Mouse (Mus musculus): ENCODE results near the gene Lancl1. TPM values are rescaled to one million over a fixed set of nuclear protein-coding genes. Genes with fewer than 3 reads are reported as not detected.
A peak's percentile ranks its signal among the peaks of the same experiment; 100 is the strongest.

The Lancl1 gene
- total RNA-seq (2021): 100 to 1,000 TPM; 136 to 145 TPM
- long read RNA-seq, full-length matches to known transcripts: 60 of 102 reads
- long read RNA-seq, partial matches to known transcripts: 22 of 102 reads
- long read RNA-seq, other reads (novel, unspliced or antisense): 20 of 102 reads

DNA sequence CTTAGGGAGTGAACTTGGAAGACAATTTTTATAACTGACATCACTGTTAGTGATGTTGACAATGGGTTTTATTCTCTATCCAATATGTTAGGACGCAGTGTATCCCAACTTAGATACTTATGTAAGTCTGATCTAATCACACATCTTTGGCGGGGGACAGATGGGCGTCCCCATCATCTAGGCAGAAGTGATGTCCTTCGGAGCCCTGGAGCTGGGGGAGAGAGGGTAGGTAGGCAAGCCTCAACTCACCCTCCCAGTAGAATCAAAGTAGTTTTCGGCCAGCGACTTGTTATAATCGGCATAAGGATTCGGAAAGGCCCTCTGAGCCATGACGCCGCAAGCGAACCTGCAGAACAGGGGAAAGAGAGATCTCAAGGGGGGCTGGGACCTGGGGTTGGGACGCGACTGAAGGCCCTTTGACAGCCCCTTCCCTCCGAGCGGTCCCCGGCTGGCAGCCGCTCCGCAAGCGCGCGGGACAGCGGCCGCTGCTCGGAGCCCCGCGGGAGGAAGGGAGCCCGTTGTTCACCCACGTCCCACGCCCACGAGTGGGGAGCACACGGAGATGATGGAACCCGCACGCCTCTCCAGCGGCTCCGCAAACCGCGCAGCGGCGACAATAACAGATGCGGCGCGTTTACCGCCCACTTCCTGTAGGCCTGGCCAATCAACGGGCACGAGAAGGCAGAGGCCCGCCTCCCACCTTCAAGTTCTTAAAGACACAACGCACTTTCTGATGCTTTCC is at the start of gene Lancl1:
Gene Lancl1, minus strand, starts transcription at position 627 of the 742 bp plus-strand sequence.
- DNase-seq (ENCODE audit: low spot score in 2 of 2): peak; percentile 87 to 91

DNA sequence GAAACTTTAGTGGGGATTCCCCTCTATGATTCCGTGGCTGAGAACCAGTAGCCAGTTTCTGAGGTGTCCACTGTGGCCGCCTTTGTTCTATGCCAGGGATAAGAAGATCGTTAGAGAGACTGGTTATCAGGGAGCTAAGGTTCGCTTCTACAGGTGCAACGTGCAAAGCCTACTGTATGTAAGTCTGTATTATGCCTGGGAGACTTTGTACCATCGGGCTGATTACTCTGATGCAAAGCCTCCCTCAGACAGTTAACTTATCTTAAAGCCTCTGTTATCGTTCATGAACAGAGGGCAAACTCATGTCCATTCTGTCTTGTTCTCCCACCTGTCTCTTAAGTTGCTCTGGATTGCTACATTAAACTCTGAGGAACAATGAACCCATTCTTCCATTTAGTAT is 40.5 kb upstream of the Lancl1 start:
- no peak for DNase-seq (ENCODE audit: low spot score in 2 of 2)

DNA sequence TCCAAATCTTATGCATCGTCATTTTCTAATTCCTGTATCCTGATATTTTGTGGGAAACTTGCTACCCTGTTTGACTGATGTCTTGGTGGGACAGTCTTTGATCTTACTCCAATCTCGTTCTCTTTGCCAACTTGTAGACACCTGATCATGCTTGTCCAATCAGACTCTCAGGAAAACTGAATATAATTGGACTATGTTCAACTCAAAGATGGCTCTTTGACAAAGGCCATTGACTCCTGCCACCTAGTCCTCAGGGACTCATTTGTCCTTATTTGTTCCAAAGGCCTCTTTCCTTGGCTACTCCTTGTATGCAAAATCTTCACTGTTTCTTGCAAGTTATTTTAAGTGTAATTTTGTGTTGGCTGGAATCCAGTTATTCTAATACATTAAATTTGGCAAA is 40.0 kb upstream of the Lancl1 start:
- no peak for DNase-seq (ENCODE audit: low spot score in 2 of 2)

DNA sequence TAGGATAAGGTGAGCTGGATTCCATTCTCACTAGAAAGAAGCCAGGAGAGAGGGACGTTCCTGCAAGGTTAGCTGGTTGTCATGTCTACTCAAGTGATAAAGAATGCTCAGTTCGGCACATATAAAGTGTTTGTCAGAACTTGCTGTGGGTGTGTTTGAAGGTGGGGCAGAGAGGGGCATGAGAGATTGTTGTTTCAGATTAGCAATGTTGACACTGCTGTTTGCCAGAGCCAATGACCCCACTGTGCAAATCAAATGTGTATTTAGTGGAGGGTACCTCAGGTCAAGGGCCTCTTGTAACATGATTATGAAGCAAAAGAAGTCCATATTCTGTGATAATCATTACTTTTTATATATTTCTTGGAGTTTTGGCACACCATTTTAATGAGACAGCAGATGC is 39.1 kb upstream of the Lancl1 start:
- no peak for DNase-seq (ENCODE audit: low spot score in 2 of 2)

- DNase-seq (ENCODE audit: low spot score in 2 of 2): no peak
Measured at GRCm38 (mm10) chr1:67067561-67067960, 28.9 kb upstream of the Lancl1 start.

DNA sequence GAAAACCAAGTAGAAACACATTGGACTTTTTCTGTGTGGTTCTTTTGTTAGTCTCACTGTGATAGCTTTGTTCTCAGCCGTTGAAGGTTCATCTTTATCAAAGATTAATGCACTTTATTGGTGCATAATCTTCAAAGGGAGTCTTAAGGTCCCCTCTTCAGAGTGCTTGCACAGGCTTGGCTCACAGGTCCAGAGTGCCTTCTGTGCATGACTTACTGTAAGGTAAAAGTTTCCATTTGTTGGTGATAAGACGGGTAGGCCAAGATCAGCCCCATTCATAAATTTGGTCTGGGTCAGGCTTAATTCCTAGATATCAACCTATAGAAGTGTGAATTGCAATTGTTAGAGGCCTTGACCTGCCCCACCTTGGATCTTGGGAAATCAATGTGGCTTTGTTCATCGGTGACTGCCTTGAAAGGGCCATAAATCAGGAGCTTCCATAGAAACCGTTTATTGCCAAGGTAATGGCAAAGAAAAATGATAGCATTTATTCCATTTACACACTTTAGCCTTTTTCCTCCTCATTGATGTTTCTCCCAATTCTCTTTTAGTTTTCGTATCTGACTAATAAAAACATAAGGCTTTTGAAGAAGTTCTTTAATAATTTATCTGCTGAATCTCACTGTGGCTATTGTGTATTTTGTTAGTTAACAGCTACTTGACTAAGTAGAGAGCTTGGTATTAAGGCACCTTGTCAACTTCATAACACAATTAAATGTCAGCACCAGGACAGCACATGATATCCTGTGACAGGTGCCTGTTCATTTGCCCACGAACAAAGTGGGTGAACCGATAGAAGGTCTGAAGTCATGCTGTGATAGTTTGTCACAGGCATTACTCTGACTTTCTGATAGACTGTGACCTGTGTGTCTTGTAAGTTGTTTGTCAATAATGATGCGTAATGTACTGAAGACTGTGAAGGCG is 26.9 kb upstream of the Lancl1 start:
- no peak for DNase-seq (ENCODE audit: low spot score in 2 of 2)

GRCm38 (mm10) chr1:67061456-67062085 is 22.9 kb upstream of the Lancl1 start:
- peak; percentile 73 to 78 for DNase-seq (ENCODE audit: low spot score in 2 of 2)

GRCm38 (mm10) chr1:67055816-67056215 is 17.1 kb upstream of the Lancl1 start:
- DNase-seq (ENCODE audit: low spot score in 2 of 2): no peak

DNA sequence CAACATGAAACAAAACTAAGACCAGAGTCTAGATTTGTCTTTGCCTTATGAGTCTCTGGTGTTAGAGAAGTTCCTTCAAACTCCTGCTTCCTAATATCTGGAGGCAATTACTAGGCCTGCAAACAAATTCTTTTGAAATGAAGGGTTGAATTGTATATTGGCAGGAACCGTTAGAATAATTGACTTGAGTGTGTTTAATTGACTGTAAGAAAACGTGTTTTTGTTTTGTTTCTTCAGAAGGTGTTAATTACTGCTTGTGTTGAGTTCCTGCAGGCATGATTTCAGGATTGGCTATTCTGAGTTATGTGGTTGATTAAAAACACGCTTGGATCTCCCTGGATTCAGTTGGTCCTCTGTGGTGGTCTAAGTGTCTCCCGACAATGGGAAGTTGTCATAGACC is 14.0 kb upstream of the Lancl1 start:
- no peak for DNase-seq (ENCODE audit: low spot score in 2 of 2)

- DNase-seq (ENCODE audit: low spot score in 2 of 2): no peak
Measured at GRCm38 (mm10) chr1:67049600-67049999, 10.9 kb upstream of the Lancl1 start.

GRCm38 (mm10) chr1:67048696-67049095 is 10.0 kb upstream of the Lancl1 start:
- no peak for DNase-seq (ENCODE audit: low spot score in 2 of 2)

- DNase-seq (ENCODE audit: low spot score in 2 of 2): no peak
Measured at GRCm38 (mm10) chr1:67045100-67045499, 6.4 kb upstream of the Lancl1 start.

DNA sequence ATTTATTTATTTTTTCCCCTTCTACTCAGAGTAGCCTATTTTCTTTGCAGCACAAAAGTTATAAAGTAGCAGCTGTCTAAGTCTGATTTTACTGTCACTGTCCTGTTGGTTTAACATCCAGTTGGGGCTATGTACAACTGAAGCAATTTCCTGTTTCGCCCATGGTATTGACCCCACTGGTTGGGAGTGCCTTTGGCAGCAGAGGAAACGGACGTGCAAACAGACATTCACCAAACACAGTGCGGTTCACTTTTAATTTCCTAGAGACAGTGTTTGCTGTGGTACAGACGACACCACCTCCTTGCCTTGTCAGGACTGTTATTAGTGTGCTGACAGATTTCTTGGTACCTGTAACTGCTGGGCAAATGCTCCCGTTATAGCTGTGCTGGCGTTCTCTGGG is 3.9 kb upstream of the Lancl1 start:
- DNase-seq (ENCODE audit: low spot score in 2 of 2): no peak

DNA sequence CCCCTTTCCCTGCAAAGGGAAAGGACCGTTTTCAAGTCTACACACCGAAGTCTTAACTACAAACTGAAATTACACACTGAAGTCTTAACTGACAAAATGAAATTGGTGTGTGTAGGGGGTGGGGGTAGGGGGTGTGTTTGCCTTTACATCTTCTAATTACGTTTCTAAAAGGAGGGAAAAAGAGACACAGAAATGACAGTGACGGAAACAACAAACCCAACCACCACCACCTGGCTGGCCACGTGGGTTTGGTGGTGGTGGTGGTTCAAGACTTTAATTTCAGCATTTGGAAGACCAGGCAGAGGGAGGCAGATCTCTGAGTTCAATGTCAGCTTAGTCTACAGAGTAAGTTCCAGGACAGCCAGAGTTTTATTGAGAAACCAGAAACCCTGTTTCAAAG is 411 bp upstream of the Lancl1 start:
- DNase-seq (ENCODE audit: low spot score in 2 of 2): no peak

DNA sequence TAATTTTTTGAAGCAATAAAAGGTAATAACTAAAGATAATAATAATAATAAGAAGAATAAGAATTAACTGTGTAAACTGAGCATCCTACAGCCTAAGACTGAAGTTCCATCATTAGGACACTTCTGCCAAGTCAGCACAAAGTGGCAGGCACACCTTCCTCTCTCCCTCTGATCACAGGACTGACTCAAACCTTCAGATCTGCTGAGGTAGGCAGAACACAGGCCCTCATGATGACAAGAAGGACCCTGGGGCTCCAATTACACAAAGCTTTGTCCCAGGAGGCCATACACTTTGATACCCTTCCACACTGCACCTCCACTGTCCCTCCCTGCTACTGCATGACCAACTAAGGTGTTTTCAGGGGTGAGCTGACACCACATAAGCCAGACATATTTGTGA is 1.5 kb downstream of the Lancl1 start:
- no peak for DNase-seq (ENCODE audit: low spot score in 2 of 2)

GRCm38 (mm10) chr1:67033278-67033677 is 5.4 kb downstream of the Lancl1 start:
- no peak for DNase-seq (ENCODE audit: low spot score in 2 of 2)

GRCm38 (mm10) chr1:67026927-67027511 is 11.7 kb downstream of the Lancl1 start:
- DNase-seq (ENCODE audit: low spot score in 2 of 2): no peak

- no peak for DNase-seq (ENCODE audit: low spot score in 2 of 2)
Measured at GRCm38 (mm10) chr1:67026142-67026541, 12.5 kb downstream of the Lancl1 start.

DNA sequence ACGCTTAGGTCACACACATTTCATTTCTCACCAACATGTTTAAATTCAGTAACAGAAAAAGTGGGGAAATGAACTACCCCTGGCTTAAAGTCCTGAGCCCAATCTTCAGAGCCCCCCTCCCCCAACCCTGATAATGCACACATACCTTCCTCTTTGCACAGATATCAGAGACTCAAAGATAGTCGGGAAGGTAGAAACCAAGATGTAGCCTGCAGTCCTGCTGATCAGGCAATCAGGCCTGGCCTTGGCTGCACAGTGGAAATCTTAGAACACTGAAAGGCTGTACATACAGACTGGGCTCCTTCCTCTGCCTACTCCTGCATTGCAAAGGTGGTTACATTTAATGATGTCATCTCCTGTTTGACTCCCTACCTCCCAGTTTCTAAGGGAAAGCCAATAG is 15.9 kb downstream of the Lancl1 start:
- DNase-seq (ENCODE audit: low spot score in 2 of 2): no peak

DNA sequence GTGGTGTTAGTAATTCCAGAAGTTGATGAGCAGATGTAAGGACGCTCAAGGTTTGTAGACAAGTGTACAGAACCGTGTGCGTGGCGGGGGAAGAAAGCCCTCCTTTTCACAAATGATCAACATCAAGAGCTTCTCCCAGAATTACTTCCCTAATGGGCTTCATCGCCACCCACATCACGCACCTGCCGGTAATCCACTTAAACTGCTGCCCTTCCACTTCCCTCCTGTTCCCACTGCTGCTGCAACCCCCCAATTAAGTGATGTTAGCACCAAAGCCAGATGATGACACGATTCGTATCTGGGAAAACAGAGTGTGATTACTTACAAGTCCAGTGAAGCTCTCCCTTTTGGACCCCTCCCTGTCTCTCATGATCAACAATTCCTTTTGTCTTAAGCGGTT is 16.6 kb downstream of the Lancl1 start:
- no peak for DNase-seq (ENCODE audit: low spot score in 2 of 2)

GRCm38 (mm10) chr1:67020637-67021161 is 18.0 kb downstream of the Lancl1 start:
- no peak for DNase-seq (ENCODE audit: low spot score in 2 of 2)

Data from layer of hippocampus, postnatal 10 days (tissue).